Mouse (Mus musculus): ENCODE results near the gene Atp6v0a2.
"Not testable (repeated sequence)": the region's sequence is repeated elsewhere in the genome, so short reads cannot be mapped to it uniquely, and the experiment has no call there.

Gene Atp6v0a2

GRCm38 (mm10) chr5:124628448-124629363 is at the start of gene Atp6v0a2:
Gene Atp6v0a2 (plus strand): TSS chr5:124628576.
- DNase-seq (ENCODE audit: low read depth, low spot score) = peak; percentile 92

DNA sequence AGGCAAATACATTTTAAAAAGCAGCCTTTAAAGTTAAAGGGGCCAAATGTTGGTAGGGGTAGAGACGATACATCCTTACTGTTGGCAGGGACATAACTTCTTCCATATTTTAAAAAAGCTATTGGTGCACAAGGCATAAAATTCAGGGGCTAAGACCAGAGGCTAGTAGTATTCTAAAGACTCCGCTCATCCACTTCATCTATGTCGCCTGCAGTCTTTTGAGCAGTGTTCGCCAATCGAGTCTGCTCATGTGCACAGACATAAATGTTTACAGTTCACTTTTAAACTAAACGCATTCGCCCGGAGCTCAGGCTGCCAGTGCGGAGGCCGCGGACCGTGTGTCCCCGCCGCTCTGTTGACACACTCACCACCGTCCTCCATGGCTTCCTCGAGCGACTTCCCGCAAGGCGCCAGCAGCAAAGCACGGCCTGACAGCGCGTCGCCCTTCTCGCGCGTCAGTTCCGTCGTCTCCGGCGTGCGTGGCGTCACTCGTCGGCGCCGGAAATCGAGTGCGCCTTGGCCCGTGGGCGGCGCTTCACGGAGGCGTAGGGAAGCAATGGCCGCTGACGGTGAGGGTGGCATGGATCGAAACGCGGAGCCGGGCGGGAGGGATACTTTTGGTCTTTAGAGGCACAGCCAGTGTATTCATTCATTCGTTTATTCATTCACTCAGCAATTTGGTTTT is 49.6 kb upstream of the Atp6v0a2 start, which contains the start of the genes Eif2b1 and Gtf2h3:
Gene Eif2b1, minus strand, starts transcription at position 499 of the 685 bp plus-strand sequence.
Gene Gtf2h3, plus strand, starts transcription at position 508 of the 685 bp plus-strand sequence.
- peak; percentile 94 for DNase-seq (ENCODE audit: low read depth, low spot score)

DNA sequence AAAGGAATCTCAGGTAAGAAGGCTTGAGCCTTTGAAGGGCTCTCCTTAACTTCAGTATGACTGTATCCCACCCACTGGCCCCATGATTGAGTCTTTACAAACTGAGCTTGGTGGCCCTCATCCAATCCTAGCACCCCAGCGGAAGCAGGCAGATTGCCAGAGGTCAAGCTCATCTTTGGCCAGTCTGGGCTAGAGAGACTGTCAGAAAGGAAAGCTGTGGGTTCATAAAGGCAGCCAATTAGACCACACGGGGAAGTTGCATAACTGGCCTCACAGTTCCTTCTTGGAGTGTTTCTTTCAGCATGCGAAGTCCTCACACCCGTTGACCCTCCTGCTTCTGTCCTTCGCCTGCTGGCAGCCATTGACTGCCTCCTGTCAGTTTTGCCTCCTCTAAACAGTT is 45.9 kb upstream of the Atp6v0a2 start:
- no peak for DNase-seq (ENCODE audit: low read depth, low spot score)

- no peak for DNase-seq (ENCODE audit: low read depth, low spot score)
Observed at GRCm38 (mm10) chr5:124592768-124593167, 35.6 kb upstream of the Atp6v0a2 start.

DNA sequence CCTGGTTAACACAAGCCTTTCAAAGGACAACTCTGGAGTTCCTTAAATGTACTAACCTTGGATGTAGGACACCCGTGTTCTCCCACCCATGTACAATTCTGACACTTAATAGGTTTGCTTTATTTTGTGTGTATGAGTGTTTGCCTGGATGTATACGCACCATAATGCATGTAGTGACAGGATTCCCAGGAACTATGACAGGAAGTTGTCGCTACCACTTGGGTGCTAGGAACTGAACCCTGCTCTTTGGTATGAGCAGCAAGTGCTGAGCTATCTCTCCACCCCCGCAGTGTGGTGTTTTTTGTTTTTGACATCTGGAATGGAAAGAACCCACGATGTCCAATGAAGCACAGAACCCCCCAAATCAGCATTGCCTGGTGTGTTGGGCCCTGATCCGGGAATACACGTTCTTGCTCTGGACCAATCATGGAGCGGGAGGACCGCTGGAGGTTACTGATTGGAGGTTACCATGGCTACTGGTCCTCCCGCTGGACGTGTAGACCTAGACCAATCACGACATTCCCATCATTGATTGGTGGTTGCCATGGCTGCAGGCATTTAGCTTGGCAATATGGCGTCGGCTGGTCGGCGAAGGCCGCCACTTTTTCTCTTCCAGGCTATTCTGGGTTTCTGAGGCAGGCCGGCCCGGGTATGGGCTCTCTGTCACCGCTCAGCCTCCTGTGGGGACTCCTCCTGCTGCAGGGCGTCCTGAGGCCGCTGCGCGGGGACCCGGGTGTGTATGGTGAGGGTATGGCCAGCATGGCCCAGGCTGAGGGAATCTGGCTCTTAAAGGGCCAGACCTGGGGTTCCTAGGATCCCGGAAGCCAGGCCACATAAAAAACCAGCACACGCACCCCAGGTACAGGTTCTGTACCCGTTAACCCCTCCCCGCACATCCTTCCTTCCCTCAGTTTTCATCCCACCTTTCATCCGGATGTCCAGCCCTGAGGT is 29.9 kb upstream of the Atp6v0a2 start:
- no peak for DNase-seq (ENCODE audit: low read depth, low spot score)

DNA sequence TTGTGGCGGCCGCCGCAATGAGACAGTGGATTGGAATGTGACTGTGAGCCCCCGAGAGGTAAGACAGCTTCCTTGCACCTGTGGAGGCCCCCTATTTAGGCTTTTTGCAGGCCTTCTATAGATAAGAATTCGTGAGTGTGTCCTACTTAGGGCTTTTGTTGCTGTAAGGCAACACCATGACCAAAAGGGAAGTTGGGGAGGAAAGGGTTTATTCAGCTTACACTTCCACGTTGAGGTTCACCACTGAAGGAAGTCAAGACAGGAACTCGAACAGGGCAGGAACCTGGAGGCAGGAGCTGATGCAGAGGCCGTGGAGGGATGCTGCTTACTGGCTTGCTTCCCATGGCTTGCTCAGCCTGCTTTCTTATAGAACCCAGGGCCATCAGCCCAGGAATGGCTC is 28.6 kb upstream of the Atp6v0a2 start:
- not testable (repeated sequence) for DNase-seq (ENCODE audit: low read depth, low spot score)

GRCm38 (mm10) chr5:124602349-124602748 is 26.0 kb upstream of the Atp6v0a2 start:
- DNase-seq (ENCODE audit: low read depth, low spot score) = peak; percentile 78

GRCm38 (mm10) chr5:124604296-124604695 is 24.1 kb upstream of the Atp6v0a2 start:
- DNase-seq (ENCODE audit: low read depth, low spot score) = no peak

GRCm38 (mm10) chr5:124605041-124605622 is 23.2 kb upstream of the Atp6v0a2 start:
- no peak for DNase-seq (ENCODE audit: low read depth, low spot score)

GRCm38 (mm10) chr5:124610965-124611364 is 17.4 kb upstream of the Atp6v0a2 start:
- DNase-seq (ENCODE audit: low read depth, low spot score) = peak; percentile 50

- DNase-seq (ENCODE audit: low read depth, low spot score) = no peak
Observed at GRCm38 (mm10) chr5:124614709-124615108, 13.7 kb upstream of the Atp6v0a2 start.

- DNase-seq (ENCODE audit: low read depth, low spot score) = no peak
Observed at GRCm38 (mm10) chr5:124618711-124619110, 9.7 kb upstream of the Atp6v0a2 start.

GRCm38 (mm10) chr5:124621362-124621761 is 7.0 kb upstream of the Atp6v0a2 start:
- DNase-seq (ENCODE audit: low read depth, low spot score) = peak; percentile 77

- DNase-seq (ENCODE audit: low read depth, low spot score) = no peak
Observed at GRCm38 (mm10) chr5:124622890-124623289, 5.5 kb upstream of the Atp6v0a2 start.

- DNase-seq (ENCODE audit: low read depth, low spot score) = no peak
Observed at GRCm38 (mm10) chr5:124624291-124624690, 4.1 kb upstream of the Atp6v0a2 start.

- peak; percentile 37 for DNase-seq (ENCODE audit: low read depth, low spot score)
Observed at GRCm38 (mm10) chr5:124629641-124630040, 1.3 kb downstream of the Atp6v0a2 start.

GRCm38 (mm10) chr5:124631685-124632084 is 3.3 kb downstream of the Atp6v0a2 start:
- no peak for DNase-seq (ENCODE audit: low read depth, low spot score)

DNA sequence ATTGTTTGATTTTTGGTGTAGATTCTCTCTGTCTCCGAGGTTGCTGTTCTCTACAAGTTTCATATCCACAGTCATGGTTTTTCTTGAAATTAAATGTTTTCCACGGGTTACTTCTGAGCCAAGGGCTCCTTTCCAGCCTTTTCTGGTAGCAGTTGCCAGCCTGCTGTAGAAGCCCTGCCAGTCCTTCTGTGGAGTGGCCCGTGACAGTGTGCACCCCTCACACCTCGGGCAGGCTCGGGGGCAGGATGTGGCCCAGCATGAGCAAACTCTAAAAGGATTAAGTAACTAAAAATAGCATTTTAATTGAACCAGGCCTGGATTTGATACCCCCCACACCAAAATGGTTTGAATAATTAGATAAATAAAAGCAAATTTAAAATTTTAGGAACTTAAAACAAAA is 4.1 kb downstream of the Atp6v0a2 start:
- DNase-seq (ENCODE audit: low read depth, low spot score) = no peak

DNA sequence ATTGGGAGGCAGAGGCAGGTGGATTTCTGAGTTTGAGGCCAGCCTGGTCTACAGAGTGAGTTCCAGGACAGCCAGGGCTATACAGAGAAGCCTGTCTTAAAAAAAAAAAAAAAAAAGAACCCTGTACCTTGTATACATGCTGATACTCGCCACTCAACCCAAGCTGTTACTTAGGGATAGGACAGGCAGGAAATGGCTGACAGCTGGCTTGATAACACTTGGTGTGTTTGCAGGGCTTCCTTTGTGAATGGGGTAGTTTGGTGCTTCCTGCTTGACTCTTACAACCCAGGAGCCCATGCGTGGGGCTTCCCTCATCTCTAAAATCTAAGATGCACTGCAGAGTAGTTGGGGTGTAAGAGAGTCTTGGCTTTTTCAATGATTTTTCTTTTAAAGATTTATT is 5.0 kb downstream of the Atp6v0a2 start:
- DNase-seq (ENCODE audit: low read depth, low spot score) = no peak

- peak; percentile 51 for DNase-seq (ENCODE audit: low read depth, low spot score)
Observed at GRCm38 (mm10) chr5:124635068-124635467, 6.7 kb downstream of the Atp6v0a2 start.

GRCm38 (mm10) chr5:124636139-124636538 is 7.8 kb downstream of the Atp6v0a2 start:
- no peak for DNase-seq (ENCODE audit: low read depth, low spot score)
